Mouse (Mus musculus) cerebellum, postnatal 4 days (tissue): Measurements from ENCODE around the gene Gfpt1.
"Not testable (repeated sequence)": the region's sequence is repeated elsewhere in the genome, so short reads cannot be mapped to it uniquely, and the experiment has no call there.

Experiments used
- DNase-seq, 2 experiments: peaks; one replicate each; pipeline ENCODE4 v3.0.0; 2022; ENCODE audit warnings: low spot score in 2 of 2, mixed read lengths in 1 of 2

The Gfpt1 gene

GRCm38 (mm10) chr6:87042337-87043130, at the start of gene Gfpt1:
Gfpt1 (plus strand) TSS chr6:87042846.
- DNase-seq: peak; percentile 90 to 97

GRCm38 (mm10) chr6:86994254-86994653, 48.4 kb upstream of the Gfpt1 start:
- no peak for DNase-seq

GRCm38 (mm10) chr6:86996629-86997307, 45.9 kb upstream of the Gfpt1 start:
- DNase-seq: peak in 1 of 2 experiments; percentile 63

GRCm38 (mm10) chr6:86997360-86997759, 45.3 kb upstream of the Gfpt1 start:
- no peak for DNase-seq

GRCm38 (mm10) chr6:87001995-87002394, 40.7 kb upstream of the Gfpt1 start:
- DNase-seq: no peak

- peak; percentile 67 to 83 for DNase-seq
Measured at GRCm38 (mm10) chr6:87002521-87003055, 40.1 kb upstream of the Gfpt1 start.

GRCm38 (mm10) chr6:87004099-87004498, 38.5 kb upstream of the Gfpt1 start:
- no peak for DNase-seq

- no peak for DNase-seq
Measured at GRCm38 (mm10) chr6:87005577-87005976, 37.1 kb upstream of the Gfpt1 start.

- DNase-seq: no peak
Measured at GRCm38 (mm10) chr6:87008887-87009286, 33.8 kb upstream of the Gfpt1 start, which contains the start of gene Nfu1. Nfu1 (plus strand) TSS chr6:87009236.

- DNase-seq: peak; percentile 83 to 91
Measured at GRCm38 (mm10) chr6:87009692-87010328, 32.8 kb upstream of the Gfpt1 start.

- peak in 1 of 2 experiments; percentile 40 for DNase-seq
Measured at GRCm38 (mm10) chr6:87016916-87017315, 25.7 kb upstream of the Gfpt1 start.

GRCm38 (mm10) chr6:87018874-87019273, 23.8 kb upstream of the Gfpt1 start:
- no peak for DNase-seq

- DNase-seq: no peak
Measured at GRCm38 (mm10) chr6:87021791-87022190, 20.9 kb upstream of the Gfpt1 start.

GRCm38 (mm10) chr6:87026980-87027379, 15.7 kb upstream of the Gfpt1 start:
- DNase-seq: no peak

GRCm38 (mm10) chr6:87028881-87029280, 13.8 kb upstream of the Gfpt1 start:
- DNase-seq: no peak

GRCm38 (mm10) chr6:87031310-87031709, 11.3 kb upstream of the Gfpt1 start:
- not testable (repeated sequence) for DNase-seq

GRCm38 (mm10) chr6:87032401-87032800, 10.2 kb upstream of the Gfpt1 start:
- DNase-seq: no peak

GRCm38 (mm10) chr6:87034395-87034794, 8.3 kb upstream of the Gfpt1 start:
- no peak for DNase-seq

- DNase-seq: no peak
Measured at GRCm38 (mm10) chr6:87037826-87038620, 4.6 kb upstream of the Gfpt1 start.

GRCm38 (mm10) chr6:87039161-87039560, 3.5 kb upstream of the Gfpt1 start:
- no peak for DNase-seq

- DNase-seq: no peak
Measured at GRCm38 (mm10) chr6:87040971-87041370, 1.7 kb upstream of the Gfpt1 start.
